Mouse (Mus musculus) kidney, embryonic 14.5 days (tissue): ENCODE results near the gene Miga1. TPM values are rescaled to one million over a fixed set of nuclear protein-coding genes. Genes with fewer than 3 reads are reported as not detected.
"Not testable (repeated sequence)": the region's sequence is repeated elsewhere in the genome, so short reads cannot be mapped to it uniquely, and the experiment has no call there.

Experiments used
- ATAC-seq: fragments of 200-750 bp; cut with Nextera tagmentation; 2 replicates; pipeline ENCODE4 v1.8.0; 2017; ENCODE audit warnings: moderate number of reproducible peaks, mild to moderate bottlenecking, moderate TSS enrichment, moderate library complexity; ENCODE audit not compliant: low FRiP score, low TSS enrichment
- H3K27ac ChIP-seq: fragments of 300-500 bp; sonication (generic); 2 replicates; pipeline ENCODE4 v1.5.1; 2014; ENCODE audit warnings: low read depth, mild to moderate bottlenecking, low read length, moderate library complexity, mixed read lengths
- H3K27me3 ChIP-seq: fragments of 300-500 bp; sonication (generic); 2 replicates; pipeline ENCODE4 v1.6.1; 2014; ENCODE audit warnings: mild to moderate bottlenecking, low read length; ENCODE audit not compliant: control insufficient read depth, insufficient read depth
- H3K36me3 ChIP-seq: fragments of 300-500 bp; sonication (generic); 2 replicates; pipeline ENCODE4 v1.6.1; 2014; ENCODE audit warnings: low read length, mixed read lengths; ENCODE audit not compliant: control insufficient read depth, insufficient read depth
- H3K4me1 ChIP-seq: fragments of 300-500 bp; sonication (generic); 2 replicates; pipeline ENCODE4 v1.6.1; 2014; ENCODE audit warnings: low read length, mixed read lengths; ENCODE audit not compliant: control insufficient read depth, insufficient read depth
- H3K4me2 ChIP-seq: fragments of 300-500 bp; sonication (generic); replicated peaks from 2 replicates; pipeline ENCODE4 v1.6.1; 2014; ENCODE audit warnings: low read depth, mild to moderate bottlenecking, low read length
- H3K4me3 ChIP-seq: fragments of 300-500 bp; sonication (generic); 2 replicates; pipeline ENCODE4 v1.5.1; 2014; ENCODE audit warnings: mild to moderate bottlenecking, low read length
- H3K9ac ChIP-seq: fragments of 300-500 bp; sonication (generic); 2 replicates; pipeline ENCODE4 v1.6.1; 2014; ENCODE audit warnings: low read depth, mild to moderate bottlenecking, low read length, moderate library complexity
- H3K9me3 ChIP-seq: fragments of 300-500 bp; sonication (generic); 2 replicates; pipeline ENCODE4 v1.6.1; 2016; ENCODE audit warnings: low read length; ENCODE audit not compliant: control insufficient read depth
- WGBS: fragments of 180-500 bp; shearing (Covaris S2); extraction: QIAGEN DNeasy Blood & Tissue Kit; methylation state at CpG from one replicate; pipeline ENCODE4 v1.1.7; 2014; 5-methylcytosine and 5-hydroxymethylcytosine counted together
- polyA plus RNA-seq: library from polyadenylated mRNA; unstranded; fragments of >200 nt; fragmentation: Nextera tagmentation; extraction: Ambion mirVana; gene quantifications from 2 replicates; pipeline ENCODE4 v1.2.1, GENCODE M21; 2014

Miga1 gene
- polyA plus RNA-seq, 1 experiment from 2014 or later = 23.7 TPM

DNA sequence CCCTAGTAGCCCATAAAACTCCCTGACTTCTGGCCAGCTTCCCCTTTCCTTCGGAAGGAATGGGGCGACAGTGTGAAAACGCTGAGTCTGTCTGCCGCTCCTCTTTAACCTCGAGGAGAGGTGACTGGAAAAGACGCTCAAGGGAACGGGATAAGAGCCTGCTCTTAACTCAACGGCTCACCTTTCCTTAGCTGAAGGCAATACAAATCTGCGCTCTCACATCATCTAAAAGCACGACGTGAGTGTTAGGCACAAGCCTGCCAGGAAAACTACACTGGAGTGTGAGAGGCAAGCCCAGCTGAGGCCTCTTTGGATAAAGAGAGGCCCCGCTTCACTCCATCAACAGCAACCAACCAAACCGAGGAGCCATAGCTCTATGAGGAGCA, 74.2 kb downstream of the Miga1 start, which contains the start of gene Nexn:
Gene Nexn, minus strand, starts transcription at position 315 of the 386 bp plus-strand sequence.
- peak within 1 kb of the TSS; percentile 73 for H3K9ac ChIP-seq
- ATAC-seq = peak; percentile 10; the same call in 1 of the 2 replicates
- H3K4me1 ChIP-seq = peaks cover 14% of the 10 kb centered on the region; the same call in 1 of the 2 replicates
- H3K9me3 ChIP-seq = no peaks in the 10 kb centered on the region
- peaks cover 8% of the 10 kb centered on the region for H3K27me3 ChIP-seq
- H3K36me3 ChIP-seq = no peaks in the 10 kb centered on the region
- WGBS = 4% methylated on average over 13 of the region's 13 CpGs
- peak within 1 kb of the TSS; percentile 51 for H3K4me3 ChIP-seq
- H3K27ac ChIP-seq = peak within 1 kb of the TSS; percentile 6; the same call in 1 of the 2 replicates
- peak within 1 kb of the TSS; percentile 93 for H3K4me2 ChIP-seq

DNA sequence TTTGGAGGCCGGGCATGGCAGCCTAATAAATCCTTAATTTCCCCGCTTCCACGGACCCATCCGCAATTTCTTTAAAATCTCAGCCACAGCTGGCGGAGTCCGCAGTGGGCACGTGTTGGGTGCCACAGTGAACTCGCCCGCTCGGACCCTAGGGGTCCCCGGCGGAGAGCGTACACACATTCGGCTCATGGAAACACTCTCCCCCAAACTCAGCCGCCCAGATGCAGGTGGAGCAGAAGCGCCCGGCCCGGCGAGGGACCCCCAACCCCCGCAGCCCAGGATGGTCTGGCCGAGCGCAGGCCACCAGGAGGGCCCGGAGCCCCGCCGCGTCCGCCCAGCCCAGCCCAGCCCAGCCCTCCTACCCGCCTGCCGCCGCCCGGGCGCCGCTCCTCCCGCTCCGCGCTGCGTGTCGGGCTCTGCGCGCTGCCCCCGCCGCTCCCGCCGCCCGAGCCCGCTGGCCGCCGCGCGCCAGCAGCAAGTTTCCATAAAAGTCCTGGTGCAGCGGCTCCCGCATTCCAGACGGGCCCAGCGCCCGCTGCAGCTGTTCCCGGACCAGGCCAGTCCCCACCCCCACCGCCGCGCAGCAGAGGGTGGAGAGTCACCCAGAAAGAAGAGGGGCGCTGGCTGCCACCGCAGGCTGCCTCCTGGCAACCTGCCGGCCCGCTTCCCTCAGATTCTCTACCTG, 74.7 kb downstream of the Miga1 start:
- Histone ChIP-seq H3K27me3 (peaks cover 8% of the 10 kb centered on the region), H3K9me3 (no peaks in the 10 kb centered on the region), H3K27ac (peak overlapping the region; percentile 6; the same call in 1 of the 2 replicates), H3K4me3 (peak overlapping the region; percentile 51), H3K9ac (peak overlapping the region; percentile 73), H3K36me3 (no peaks in the 10 kb centered on the region), H3K4me2 (peak overlapping the region; percentile 93), H3K4me1 (peaks cover 14% of the 10 kb centered on the region; the same call in 1 of the 2 replicates)
- peak; percentile 90 for ATAC-seq
- WGBS = under 1% methylated on average over 56 of the region's 63 CpGs

DNA sequence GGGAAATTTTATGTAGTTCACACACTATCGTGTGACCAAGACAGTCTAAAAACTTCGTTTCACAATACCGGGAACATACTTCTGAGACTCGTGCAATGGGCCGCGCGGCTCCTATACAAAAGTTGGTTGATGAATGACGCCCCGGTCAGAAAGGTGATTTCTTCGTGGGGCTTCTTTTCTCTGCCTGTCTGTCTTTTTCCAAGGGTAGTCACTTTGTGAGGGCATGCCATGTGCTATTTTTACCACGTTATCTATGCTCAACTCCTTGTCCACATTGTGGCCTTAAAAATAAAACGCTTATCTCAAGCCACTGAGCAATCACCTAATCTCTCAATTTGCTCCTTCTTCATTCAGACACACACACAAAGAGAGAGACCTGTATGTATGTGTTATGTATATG, 75.4 kb downstream of the Miga1 start:
- ATAC-seq = no peak
- Histone ChIP-seq H3K27me3 (peaks cover 8% of the 10 kb centered on the region), H3K27ac (no peak overlapping the region), H3K4me2 (peak overlapping the region; percentile 93), H3K4me3 (peak overlapping the region; percentile 51), H3K9ac (no peak overlapping the region), H3K4me1 (peaks cover 14% of the 10 kb centered on the region; the same call in 1 of the 2 replicates), H3K36me3 (no peaks in the 10 kb centered on the region), H3K9me3 (no peaks in the 10 kb centered on the region)
- 43% methylated on average over 12 of the region's 12 CpGs for WGBS

DNA sequence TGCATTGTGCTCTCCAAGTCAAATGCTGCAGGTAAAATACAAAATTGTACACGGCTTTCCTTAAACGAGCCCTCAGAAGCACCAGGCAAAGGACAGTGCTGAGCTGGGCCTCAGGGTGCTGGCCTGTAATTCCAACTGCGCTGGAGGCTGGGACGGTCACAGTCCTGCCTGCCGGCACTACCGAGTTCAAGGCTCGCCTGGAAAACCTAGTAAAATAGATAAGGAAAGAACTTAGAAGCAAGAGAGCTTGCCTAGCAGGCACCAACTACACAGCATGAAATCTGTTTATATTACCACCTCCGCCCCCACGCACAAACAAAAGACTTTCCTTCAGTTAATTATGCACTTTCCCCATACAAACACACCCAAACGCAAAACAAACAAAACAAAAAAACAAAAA, 75.8 kb downstream of the Miga1 start:
- peaks cover 8% of the 10 kb centered on the region for H3K27me3 ChIP-seq
- H3K4me2 ChIP-seq = no peak overlapping the region
- no peak overlapping the region for H3K9ac ChIP-seq
- H3K27ac ChIP-seq = no peak overlapping the region
- H3K9me3 ChIP-seq = no peaks in the 10 kb centered on the region
- WGBS = 66% methylated on average over 10 of the region's 10 CpGs
- no peak for ATAC-seq
- H3K36me3 ChIP-seq = no peaks in the 10 kb centered on the region
- peaks cover 14% of the 10 kb centered on the region; the same call in 1 of the 2 replicates for H3K4me1 ChIP-seq
- H3K4me3 ChIP-seq = no peak overlapping the region

DNA sequence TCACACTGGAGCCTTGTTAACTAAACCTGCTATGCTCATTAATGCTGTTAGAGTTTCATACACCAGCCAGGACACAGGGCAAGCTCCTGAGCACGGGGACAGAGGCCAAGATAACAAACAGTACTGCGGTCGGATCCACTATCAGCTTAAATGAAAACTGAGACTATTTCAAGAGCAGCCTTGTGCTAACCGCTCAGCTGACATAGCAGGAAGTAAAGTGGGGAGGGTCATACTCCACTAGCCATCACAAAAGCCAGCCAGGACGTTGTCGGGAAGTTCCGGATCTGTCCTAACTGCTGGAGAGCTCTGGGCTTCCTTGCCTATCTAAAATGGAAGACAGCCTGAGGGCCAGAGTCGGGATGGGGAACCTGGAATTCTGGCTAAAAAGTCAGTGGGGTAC, 78.3 kb downstream of the Miga1 start:
- peaks cover 14% of the 10 kb centered on the region; the same call in 1 of the 2 replicates for H3K4me1 ChIP-seq
- H3K9me3 ChIP-seq = no peaks in the 10 kb centered on the region
- no peak overlapping the region for H3K9ac ChIP-seq
- H3K4me2 ChIP-seq = no peak overlapping the region; the same call in 1 of the 2 replicates
- H3K27me3 ChIP-seq = peaks cover 8% of the 10 kb centered on the region; the same call in 1 of the 2 replicates
- no peaks in the 10 kb centered on the region for H3K36me3 ChIP-seq
- WGBS = 19% methylated on average over 8 of the region's 8 CpGs
- no peak overlapping the region for H3K27ac ChIP-seq
- ATAC-seq = 0 out of 2 replicates have a peak, but pooled peaks have one; percentile 21
- H3K4me3 ChIP-seq = no peak overlapping the region

DNA sequence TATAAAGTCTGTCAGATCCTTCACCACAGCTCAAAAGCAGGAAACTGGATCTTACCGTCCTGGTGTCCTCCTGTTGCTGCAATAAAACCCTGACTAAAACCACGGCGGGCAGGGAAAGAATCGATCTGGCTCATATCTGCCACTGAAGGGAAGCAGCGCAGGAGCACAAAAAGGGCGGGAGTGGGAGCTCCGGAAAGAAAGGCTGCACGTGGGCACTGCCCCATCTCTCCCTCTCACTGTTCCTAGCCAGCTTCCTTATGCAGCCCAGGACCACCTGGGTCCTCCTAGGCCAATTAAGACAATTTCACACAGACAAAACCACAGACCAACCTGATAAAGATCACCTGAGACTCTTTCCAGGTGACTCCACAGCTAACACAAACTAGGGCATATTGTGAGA, 78.8 kb downstream of the Miga1 start:
- Histone ChIP-seq H3K27me3 (peaks cover 5% of the 10 kb centered on the region; the same call in 1 of the 2 replicates), H3K4me2 (no peak overlapping the region), H3K4me3 (no peak overlapping the region), H3K9ac (no peak overlapping the region), H3K27ac (no peak overlapping the region), H3K4me1 (peaks cover 14% of the 10 kb centered on the region; the same call in 1 of the 2 replicates), H3K9me3 (no peaks in the 10 kb centered on the region), H3K36me3 (no peaks in the 10 kb centered on the region)
- no peak for ATAC-seq
- WGBS = 30% methylated on average over 8 of the region's 8 CpGs

DNA sequence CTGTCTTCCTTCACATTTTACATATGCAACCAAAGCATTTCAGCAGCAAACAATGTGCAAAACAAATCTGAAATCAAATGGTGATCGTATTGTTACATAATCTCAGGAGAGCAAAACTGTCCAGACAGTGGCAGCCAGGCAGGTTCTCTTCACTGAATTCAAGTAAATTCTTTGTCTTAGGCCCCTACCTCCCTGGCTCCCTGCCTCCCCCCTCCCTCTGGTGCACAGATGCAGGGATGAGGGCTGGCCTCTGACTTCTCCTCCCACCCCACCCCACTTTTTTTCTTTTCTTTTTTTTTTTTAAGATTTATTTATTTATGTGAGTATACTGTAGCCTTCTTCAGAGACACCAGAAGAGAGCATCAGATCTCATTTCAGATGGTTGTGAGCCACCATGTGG, 79.8 kb downstream of the Miga1 start:
- no peak for ATAC-seq
- no peaks in the 10 kb centered on the region for H3K36me3 ChIP-seq
- H3K4me2 ChIP-seq = no peak overlapping the region
- H3K9ac ChIP-seq = no peak overlapping the region
- 93% methylated on average over 1 of the region's 1 CpGs for WGBS
- H3K27me3 ChIP-seq = peaks cover 5% of the 10 kb centered on the region; the same call in 1 of the 2 replicates
- no peaks in the 10 kb centered on the region for H3K9me3 ChIP-seq
- H3K4me3 ChIP-seq = no peak overlapping the region
- peaks cover 14% of the 10 kb centered on the region; the same call in 1 of the 2 replicates for H3K4me1 ChIP-seq
- H3K27ac ChIP-seq = no peak overlapping the region

DNA sequence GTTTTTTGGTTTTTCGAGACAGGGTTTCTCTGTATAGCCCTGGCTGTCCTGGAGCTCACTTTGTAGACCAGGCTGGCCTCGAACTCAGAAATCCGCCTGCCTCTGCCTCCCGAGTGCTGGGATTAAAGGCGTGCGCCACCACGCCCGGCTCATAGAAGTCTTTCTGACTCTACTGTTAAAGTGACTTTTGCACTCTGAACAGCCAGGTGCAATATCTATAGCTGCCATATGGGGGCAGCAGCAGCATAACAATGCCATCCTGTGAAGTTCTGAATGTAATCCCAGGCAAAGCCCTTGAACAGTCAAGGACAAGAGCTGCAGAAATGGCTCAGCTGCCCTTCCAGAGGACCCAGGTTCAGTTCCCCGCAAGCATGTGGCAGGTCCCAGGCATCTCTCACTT, 80.8 kb downstream of the Miga1 start:
- not testable (repeated sequence) for H3K36me3 ChIP-seq, H3K4me3 ChIP-seq, H3K27ac ChIP-seq, H3K27me3 ChIP-seq, H3K4me1 ChIP-seq, H3K9ac ChIP-seq, H3K4me2 ChIP-seq, H3K9me3 ChIP-seq
- peak; percentile 65 for ATAC-seq
- WGBS = 37% methylated on average over 7 of the region's 9 CpGs

DNA sequence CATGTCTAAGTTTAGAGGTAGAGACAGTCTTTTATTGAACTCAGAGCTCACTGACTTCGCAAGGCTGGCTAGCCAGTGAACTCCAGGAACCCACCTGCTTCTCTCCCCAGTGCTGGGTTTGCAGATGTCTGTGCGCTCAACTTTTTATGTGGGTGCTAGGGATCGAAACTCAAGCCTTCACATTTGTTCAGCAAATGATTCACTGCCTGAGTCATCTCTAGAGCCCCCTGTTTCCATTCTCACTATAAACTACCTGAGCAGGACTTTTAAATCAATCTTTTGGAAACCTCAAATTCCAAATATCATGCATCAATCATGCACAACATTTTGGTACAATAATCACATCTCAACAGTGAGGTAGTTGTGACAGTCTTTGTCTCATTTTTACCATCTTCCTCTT, 82.7 kb downstream of the Miga1 start:
- H3K4me1 ChIP-seq = peaks cover 10% of the 10 kb centered on the region; the same call in 1 of the 2 replicates
- no peak overlapping the region for H3K27ac ChIP-seq
- no peaks in the 10 kb centered on the region for H3K27me3 ChIP-seq
- WGBS = 79% methylated on average over 3 of the region's 3 CpGs
- no peak for ATAC-seq
- H3K4me2 ChIP-seq = no peak overlapping the region
- no peak overlapping the region for H3K9ac ChIP-seq
- H3K9me3 ChIP-seq = no peaks in the 10 kb centered on the region
- no peak overlapping the region for H3K4me3 ChIP-seq
- H3K36me3 ChIP-seq = no peaks in the 10 kb centered on the region
